Mouse (Mus musculus): ENCODE results near the gene Sgk1.

The Sgk1 gene

DNA sequence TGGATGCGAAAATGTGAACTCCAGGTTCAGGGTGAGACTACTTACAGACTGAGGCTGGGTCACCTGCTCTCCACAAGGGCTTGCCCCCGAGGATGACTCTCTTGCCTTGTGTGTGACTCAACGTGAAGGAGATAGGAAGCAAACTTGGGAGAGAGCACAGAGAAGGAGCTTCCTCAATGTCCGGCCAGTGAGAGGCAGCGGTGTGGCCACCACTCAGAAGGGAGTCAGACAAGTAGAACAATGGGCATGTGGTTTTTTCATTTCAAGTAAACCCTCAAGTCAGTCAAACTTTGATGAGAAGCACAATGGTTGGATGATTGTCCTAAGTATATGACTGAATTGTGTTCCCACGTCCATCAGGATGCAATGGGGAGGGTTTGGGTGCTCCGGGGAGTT, 36.8 kb downstream of the Sgk1 start:
- DNase-seq = no peak

DNA sequence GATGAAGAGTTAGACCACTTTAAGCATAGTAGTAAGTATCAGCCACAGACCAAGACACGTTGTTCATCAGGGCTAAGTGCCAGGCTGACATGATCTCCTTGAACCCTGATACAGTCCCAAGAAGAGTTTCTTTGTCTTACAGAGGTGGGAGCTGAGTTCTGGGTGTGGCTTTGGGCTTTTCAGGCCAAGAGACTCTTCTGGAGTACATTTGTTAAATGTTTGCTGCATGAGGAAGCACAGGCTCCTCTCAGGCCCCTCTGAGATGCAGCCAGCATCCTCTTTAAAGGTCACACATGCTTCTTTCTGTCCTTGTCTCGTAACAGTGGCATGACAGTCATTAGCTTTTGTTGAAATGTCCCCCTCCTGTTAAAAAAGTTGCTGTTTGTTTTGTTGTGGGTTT, 38.6 kb downstream of the Sgk1 start:
- no peak for DNase-seq

DNA sequence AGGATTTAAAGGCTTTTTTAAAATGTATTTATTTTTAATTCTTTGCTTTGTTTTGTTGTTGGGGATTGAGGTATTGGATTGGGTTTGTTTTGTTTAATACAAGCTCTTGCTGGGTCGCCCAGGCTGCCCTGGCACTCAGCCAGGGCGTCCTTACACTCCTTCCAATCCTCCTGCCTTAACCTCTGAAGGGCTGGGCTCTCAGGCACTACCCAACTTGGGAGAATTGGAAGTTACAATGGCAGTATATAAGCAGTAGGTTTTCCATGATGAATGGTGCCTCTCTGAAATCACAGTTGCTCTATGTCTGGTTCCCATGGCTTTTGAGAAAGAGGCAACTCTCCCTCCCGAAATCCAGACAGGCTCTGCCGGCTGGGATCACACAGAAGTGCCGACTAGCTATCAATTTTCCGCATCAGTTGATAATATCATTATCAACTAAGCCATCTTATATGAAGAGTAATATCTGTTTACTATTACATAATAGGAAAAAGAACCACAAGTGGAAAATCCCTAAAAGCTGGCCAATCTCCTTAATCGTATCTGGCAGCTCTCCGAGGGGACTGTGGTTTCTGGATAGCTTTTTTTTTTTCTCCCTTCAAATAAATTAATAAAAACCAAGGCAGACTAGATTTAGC, 40.8 kb downstream of the Sgk1 start:
- DNase-seq = peak; percentile 19

DNA sequence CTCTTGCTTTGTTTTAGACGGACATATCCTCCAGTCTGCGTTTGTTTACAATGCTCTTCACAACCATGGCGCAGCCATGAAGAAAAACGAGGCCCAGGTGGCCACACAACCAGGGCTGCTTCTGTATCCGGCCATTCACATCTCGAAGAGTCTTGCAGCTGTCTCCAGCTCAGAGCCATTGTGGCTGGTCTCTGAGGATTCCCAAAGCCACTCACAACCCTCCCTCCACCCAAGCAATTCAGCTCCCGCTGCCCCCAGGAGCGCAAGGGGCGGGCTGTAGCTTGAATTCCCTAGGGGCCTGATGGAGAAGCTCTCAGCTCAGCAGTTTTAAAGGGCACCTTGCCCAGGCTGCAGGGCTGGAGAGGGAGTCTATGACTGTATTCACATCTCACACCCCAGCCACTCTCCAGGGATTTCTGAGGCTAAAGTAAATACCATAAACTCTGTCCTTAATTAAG, 41.5 kb downstream of the Sgk1 start:
- DNase-seq = peak; percentile 25

DNA sequence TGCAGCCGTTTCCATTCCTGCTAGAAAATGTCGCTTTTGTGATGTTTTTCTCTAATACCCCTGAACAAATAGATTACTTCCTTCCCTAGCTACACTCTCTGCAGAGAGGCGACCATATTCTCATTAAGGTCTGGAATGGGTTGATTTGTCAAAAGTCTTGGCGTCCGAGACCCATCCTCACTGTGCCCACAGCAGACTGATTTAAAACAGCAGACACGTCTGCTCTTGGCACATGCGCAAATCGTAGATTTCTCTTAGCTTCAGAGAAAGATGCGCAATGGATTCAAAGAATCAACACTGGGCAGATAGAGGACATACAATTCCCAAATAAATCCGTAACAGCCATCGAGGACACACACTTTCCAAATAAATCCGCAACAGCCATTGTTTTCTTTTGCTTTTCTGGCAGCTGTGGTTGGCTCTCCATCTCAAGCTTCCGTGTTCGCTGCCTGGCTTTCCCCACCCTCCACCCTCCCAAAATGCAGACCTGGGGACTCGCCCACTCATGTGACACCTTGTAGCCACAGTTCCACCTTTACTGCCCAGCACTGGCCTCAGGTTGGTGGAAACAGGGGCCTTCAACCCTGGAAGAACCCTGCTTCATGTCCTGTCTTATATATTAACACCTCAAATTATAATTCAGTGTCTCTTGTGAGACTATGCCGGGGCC, 42.2 kb downstream of the Sgk1 start:
- no peak for DNase-seq

DNA sequence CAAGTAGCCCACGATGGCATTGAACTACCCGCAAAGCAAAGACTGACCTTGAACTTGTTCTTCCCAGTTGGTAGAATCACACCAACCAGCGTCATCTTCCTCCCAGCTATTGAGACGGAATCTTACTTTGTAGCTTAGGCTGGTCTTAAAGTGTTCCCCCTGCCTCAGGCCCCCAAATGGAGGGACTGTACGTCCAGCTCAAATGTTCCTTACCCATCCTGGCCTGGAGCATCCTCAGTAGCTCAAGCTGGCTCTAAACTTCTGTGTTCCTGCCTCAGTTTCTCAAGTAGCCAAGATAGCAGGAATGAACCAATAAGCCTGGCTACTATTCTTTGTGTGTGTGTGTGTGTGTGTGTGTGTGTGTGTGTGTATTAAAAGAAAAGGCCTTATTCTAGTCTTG, 45.0 kb downstream of the Sgk1 start:
- DNase-seq = no peak

DNA sequence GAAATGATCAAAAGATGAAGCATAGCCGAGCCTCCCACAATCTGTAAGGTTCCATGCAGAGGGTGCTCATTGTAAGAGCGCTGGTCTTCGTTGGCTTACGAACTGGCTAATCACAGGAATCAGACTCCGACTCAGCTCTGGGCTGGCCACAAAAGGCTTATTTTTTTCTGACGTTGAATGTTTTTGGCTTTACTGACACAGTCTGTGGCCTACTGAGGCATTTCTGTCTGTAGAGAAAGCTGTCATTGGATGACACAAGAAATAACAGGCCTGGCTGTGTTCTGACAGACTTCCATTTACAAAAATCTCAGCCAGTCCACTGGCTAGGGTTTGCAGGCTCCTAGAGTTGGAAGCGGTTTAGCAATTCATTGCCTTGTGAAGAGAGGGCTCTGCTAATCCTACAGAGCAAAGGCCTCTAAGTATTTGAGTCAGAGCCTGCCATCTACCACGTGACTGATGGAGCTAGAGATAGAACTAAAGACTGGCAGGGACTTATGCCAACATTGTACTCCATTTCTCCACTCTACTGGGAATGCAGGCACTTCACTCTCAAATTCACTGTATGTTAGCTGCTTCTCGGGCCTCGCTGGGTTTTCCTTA, 48.9 kb downstream of the Sgk1 start:
- DNase-seq = no peak

DNA sequence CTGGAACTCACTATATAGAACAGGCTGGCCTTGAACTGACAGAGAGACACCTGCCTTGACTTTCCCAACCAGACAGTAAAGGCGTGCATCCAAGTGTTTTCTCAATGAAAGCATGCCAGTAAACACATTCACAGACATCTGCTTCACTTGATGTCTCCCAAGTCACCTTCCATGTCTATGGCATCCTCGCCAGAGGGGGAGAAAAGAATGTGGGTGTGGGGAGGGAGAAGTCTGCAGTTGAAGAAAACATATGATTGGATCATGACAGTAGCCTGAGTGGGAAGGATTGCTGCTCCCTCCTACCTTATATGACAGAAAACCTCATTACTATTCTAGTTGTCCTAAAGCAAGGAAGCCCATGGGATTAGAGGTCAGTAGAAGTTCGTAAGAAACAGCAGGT, 50.8 kb downstream of the Sgk1 start:
- DNase-seq = no peak

DNA sequence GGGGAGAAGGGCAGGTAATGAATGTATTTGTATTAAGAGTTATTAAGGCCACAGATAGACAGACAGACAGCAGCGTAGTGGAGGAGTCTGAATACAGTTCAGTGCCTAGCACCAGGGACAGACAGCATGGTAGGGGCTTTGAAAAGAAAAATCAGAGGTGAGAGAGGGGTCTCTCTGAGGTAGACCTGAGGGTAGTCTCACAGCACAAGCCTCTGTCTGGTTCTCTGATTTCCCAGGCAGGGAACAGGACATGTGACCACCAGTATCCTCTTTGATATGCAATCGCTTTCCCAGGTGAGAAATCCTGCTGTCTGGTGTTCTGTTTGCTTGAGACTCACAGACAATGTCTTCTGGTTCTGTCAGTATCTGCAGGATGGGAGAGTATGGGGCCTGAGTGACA, 52.8 kb downstream of the Sgk1 start:
- no peak for DNase-seq

DNA sequence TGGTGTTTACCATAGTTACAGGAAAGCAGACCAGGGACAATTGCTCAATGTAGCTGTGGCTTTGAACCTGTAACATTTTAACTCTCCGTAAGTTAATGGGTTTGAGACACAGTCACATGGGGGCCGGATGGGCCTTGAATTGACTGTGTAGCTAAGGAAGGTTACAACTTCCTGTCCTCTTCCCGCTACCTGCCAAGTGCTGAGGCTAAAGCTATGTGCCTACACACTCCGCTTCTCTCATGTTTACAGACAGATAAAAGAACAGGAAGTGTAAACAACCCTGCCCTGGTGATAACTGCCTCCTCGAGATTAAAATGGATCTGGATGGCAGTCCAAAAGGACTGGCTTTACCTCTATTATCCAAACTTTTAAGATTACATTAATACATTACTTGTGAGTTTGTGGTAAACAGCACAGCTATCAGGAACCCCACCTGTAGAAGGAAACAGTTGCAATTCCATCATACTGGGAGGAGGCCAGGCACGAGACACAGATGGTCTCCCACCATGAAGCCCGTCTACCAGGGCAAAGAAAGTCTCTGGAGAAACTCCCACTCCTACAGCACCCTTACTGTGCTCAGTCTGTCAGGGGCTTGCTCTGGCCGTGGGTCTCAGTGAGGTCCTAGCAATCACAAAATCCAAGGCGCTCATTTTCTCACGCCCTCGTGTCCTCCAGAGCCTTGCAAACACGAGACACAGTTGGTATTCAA, 54.7 kb downstream of the Sgk1 start:
- DNase-seq = peak; percentile 51

DNA sequence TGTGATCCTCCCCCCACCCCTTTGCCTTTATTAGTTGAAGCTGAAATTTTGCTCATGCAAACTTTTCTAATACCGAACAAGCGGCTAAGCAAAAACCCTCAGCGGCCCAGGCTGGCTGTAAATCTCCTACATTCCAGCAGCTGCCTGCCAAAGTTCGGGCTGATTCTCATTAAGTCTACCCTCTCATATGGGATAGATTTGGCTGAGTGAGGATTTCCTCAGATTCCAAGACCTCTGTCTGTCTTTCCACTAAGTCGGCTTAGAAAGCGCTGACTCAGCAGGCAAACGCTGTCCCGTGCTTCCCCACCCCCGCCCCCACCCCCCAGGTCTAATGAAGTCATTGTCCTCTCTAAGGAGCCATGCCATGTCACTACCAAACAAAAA, 55.2 kb downstream of the Sgk1 start:
- DNase-seq = peak; percentile 46

DNA sequence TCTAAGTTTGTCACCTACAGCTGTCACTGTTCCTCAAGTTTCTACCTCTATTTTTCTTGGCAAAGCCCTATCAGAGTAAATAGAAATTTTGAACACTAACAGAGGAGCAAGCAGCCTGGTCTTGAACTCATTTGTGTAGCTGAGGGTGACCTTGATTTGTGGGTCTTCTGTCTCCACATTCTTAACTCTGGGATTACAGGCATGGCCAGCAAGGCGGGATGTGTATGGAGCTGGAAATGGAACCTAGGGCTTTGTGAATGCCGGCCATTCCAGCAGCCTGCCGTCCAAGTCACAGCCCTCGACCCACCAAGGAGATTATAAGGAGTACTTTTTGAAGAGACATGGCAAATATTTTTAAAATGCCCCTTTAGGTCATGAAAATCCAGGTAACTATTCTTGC, 56.2 kb downstream of the Sgk1 start:
- DNase-seq = no peak

DNA sequence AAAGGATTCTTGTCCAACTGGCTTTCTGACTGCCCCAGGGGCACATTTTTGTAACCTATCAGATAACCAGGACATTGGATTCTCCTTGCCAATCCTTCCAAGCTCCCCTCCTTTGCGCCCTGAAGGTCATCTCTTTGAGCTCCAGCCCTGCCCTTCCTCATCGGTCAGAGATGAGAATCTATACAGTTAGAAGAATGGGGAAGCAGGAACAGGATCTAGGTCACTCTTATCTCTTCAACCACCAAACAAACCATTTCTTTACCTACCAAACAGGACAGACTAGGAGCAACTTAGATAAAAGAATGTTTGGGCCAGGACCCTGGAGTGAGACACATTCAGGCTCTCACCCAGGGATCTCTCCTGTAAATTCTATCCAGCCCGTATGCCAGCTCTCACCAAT, 59.3 kb downstream of the Sgk1 start:
- no peak for DNase-seq

DNA sequence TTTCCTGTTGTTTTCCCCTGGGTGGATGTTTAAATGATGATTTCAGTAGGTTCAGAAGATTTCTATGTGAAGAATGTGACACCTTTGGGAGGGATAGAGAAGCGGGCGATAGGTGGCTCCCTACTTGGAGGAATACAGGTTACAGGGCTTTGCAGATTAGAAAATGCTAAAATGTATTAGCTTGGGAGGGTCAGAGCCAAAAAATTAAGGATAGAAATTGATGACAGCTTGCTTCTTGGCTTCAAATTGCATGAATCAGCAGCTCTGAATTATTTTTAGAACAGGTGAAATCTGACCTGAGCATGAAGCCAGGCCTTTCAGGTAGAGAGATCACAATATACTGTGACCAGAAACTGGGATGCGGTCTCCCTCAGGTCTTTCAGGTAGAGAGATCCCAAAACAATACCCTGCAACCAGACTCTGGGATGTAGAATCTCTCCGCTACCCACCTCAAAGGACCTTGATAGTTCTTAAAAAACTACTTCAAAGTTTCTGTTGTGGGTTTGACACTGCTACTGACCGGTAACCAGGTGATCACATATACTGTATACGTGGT, 61.2 kb downstream of the Sgk1 start:
- DNase-seq = no peak

DNA sequence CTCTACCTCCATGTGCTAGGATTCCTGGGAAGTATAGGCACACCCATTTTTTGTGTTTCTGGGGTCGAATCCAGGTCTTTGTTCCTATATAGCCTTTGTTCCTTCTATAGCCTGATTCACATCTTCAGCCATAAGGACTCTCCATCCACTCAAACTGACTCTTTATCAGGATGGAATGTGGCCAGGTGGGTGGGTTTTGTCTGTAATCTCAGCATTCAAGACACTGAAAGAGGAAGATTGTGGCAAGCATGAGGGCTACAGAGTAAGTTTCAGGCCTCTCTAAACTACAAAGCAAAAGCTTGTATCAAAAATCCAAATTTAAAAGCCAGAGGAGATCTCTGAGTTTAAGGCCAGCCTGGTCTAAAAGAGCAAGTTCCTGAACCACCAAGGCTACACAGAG, 63.2 kb downstream of the Sgk1 start:
- no peak for DNase-seq

DNA sequence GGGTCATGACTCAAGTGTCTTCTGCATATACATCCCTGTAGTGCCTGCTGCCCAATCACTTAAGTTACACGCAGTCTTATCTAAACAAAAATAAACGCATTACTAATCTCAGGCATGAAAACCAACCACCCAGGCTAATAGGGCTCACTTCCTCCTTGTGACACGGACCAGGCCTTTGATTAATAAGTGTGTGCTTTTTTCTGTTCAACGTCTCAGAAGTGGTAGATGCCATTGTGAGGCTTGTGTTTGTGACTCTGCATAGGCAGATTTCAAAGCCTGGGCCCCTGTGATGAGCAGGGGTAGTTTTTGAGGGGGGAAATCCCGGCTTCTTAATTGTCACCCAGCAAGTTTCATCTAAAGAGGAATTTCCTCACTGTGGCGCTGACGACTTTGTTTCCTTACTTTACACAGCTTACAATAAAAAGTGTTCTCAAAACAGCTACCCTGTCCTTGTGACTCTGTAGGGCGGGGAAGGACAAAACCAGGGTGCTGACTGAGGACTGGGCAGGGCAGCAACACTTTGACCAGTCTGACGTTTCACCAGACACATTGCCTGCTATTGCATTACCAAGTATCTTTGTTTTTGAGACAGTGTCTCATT, 64.9 kb downstream of the Sgk1 start:
- DNase-seq = no peak

DNA sequence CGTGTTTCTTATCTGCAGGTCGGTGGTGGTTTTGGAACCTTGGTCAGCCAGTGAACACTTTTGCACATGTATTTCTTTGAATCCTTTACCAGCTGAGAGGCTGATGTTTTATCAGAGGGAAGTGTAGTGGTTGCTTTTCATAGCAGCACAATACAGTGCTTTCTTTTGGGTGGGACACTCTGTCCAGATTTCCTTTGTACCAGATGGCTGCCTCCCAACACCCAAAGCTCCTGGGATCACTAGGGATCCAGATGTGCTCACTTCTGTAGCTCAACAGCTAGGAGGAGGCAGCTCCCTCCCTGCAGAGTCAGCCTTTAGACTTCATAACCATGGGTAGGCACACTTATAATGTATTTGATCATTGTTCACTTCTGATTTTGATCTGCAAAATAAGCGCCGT, 70.5 kb downstream of the Sgk1 start:
- DNase-seq = peak; percentile 4

DNA sequence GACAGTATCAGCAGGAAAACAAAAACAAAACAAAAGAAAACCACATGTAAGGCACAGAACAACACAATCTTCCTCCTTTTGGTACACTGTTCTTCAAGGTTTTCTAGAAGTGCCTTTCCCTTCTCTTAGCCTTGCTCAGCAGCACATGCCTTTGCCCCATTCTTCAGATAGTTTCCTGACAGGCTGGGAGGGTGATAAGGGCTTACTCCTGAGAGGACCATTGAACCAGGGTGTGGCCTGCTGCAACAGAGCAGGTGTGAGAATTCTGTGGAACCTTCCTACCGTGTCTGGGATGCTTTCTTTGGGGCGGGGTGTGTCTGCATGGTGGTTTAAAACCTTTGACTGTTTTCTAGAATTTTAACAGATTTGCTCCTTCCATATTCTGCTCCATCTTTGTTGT, 79.1 kb downstream of the Sgk1 start:
- no peak for DNase-seq

DNA sequence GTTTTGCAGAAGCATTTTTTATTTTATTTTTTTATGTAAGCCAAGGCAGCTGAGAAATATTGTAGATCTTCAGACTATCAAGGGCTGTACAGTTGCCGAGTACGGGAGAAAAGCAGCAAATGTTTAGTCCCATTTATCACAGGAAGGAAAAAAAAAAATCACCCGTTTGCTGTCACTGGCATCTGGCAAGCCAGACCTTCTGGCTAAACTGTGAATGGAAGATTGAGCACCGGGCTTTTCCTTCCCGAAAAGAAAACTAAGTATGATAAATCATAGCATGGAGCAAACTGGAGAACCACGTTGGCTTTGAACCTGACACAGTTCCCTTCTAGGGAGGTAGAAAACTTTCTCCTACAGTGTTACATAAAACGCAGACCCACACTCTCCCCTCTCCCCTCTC, 81.0 kb downstream of the Sgk1 start:
- DNase-seq = peak; percentile 36

DNA sequence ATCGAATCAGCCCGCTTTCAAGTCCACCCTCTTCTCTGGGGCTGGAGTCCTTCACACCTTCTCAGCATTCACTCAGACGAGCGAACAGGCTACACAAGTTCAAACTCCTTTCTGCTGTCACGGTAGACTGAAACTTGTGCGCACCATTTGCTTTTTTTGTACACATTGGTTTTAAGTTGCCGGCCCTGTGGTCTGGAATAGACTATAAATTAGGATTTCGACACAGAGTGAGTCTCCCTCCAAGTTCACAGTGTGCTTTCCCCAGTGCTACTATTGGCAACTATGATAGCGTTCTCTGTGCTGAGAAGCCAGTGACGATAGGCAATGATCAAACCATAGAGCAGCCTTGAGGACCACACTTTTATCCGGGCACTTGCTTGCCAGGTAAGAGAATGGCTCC, 91.7 kb downstream of the Sgk1 start:
- DNase-seq = no peak

DNA sequence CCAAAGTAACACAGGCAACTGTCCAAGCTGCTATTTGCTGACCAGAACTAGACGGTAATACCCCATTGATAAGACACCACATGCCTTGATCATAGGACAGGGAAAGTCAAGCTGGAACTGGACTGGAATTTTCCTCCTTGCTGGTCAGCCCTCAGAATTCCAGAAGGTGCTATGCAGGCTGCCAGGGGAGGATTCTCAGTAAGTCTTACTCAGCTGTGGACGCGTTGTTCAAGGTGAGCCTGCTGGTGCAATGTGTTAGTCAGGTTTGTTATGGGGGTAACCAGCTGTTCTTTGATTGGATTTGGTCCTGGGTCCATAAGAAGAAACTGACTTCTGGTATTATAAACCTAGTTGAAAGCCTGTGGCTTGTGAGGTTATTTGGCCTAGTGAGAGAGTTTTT, 92.8 kb downstream of the Sgk1 start:
- no peak for DNase-seq

DNA sequence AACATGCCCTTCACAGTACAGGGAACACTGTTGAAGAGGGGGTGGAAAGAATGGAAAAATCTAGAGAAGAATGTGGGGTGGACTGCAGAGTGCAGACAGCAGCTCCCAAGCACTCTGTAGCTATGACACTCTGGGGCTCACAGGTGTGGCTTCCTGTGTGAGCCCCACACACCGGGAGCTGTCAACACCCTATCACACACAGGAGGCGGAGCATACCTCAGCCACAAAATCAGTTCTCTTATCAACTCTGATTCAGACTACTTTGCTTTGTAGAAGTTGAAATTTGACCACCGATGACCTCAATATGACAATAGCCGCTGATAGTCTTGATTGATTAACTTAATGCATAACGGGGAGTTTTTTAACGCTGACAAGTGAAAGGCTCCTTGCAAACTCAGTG, 93.4 kb downstream of the Sgk1 start:
- DNase-seq = no peak

DNA sequence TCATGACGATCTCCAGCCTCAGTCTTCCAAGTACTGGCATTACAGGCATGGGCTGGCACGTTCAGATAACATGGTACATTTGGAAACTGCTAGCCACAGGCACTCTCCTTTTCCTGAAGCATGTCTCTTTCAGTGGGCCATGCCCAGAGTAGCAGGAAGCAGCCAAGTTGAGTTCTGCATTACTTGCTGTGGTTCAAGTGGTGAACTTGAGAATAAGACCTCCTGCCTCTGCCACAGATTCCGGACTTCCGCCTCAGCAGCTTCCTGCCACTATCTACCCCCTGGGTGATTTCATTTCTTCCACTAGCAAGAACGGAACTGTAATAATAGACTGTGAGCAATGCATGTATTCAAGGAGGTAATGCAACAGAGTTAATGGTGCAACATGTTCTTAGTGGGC, 94.3 kb downstream of the Sgk1 start:
- DNase-seq = no peak

All from kidney, adult 9 months (tissue).